Comparison of ENCODE assay signal across 8 mouse cellular contexts in the genomic region with DNA sequence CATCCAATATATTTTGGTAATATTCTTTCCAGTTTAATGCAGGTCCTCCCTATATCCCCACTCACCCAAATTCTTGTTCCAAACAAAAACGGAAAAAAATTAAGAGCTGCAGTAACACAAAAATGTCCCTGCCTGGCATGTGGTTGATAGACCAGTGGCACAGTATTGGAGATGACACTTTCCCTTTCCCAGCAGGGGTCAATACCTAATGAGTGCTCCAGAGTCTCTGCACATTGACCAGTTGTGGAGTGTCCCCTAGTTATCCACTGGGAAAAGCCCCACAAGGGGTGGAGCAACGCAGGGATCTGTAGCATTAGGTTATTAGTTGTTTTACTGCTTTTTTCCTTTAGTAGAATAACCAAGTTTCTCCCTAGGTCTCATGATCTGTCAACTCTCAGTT. TPM values are rescaled to one million over a fixed set of nuclear protein-coding genes. Genes with fewer than 3 reads are reported as not detected.
A peak's percentile ranks its signal among the peaks of the same experiment; 100 is the strongest.
DNase-seq lines count a peak whose midpoint lies in the region; ATAC-seq and TF ChIP-seq lines count a peak whose summit lies in the region.

No protein-coding gene starts in this region.

- 29% methylated on average over 2 of the region's 2 CpGs for WGBS in heart, postnatal 0 days
- 42% methylated on average over 2 of the region's 2 CpGs for WGBS in liver, postnatal 0 days (ENCODE audit: insufficient replicate concordance)

- no peak for TF ChIP-seq POLR2A in ES-Bruce4 (IDR thresholded peaks at IDR 0.05; ENCODE audit: insufficient read depth, low read length)

- H3K4me3 ChIP-seq in ES-Bruce4 (ENCODE audit: low read depth, low read length), result no peak overlapping the region
- H3K4me3 ChIP-seq in heart, postnatal 0 days (ENCODE audit: low read depth, low read length), result peak overlapping the region; percentile 62
- peak overlapping the region; percentile 55 for H3K4me3 ChIP-seq in liver, postnatal 0 days (ENCODE audit: low read depth, low read length)

- TF ChIP-seq CTCF in ES-Bruce4 (IDR thresholded peaks at IDR 0.05; ENCODE audit: low read depth, low read length), result no peak
- no peak for TF ChIP-seq CTCF in heart, postnatal 0 days (IDR thresholded peaks at IDR 0.05; ENCODE audit: low read depth)
- TF ChIP-seq CTCF in liver, postnatal 0 days (IDR thresholded peaks at IDR 0.05; ENCODE audit: low read depth), result no peak

- no peaks in the 10 kb centered on the region for H3K27me3 ChIP-seq in ES-Bruce4 (ENCODE audit: control insufficient read depth, insufficient read depth, low read length, poor library complexity, severe bottlenecking)
- H3K27me3 ChIP-seq in heart, postnatal 0 days (ENCODE audit: control insufficient read depth, insufficient read depth, low read length), result no peaks in the 10 kb centered on the region
- no peaks in the 10 kb centered on the region for H3K27me3 ChIP-seq in liver, postnatal 0 days (ENCODE audit: insufficient read depth, low read length)

- no peak overlapping the region for H3K27ac ChIP-seq in ES-Bruce4 (ENCODE audit: insufficient read depth, low read length)
- H3K27ac ChIP-seq in heart, postnatal 0 days (ENCODE audit: low read depth), result no peak overlapping the region
- H3K27ac ChIP-seq in liver, postnatal 0 days (ENCODE audit: low read depth), result no peak overlapping the region

- peaks cover 40% of the 10 kb centered on the region for H3K36me3 ChIP-seq in ES-Bruce4 (ENCODE audit: control insufficient read depth, insufficient read depth, low read length, poor library complexity, severe bottlenecking)
- peaks cover 37% of the 10 kb centered on the region for H3K36me3 ChIP-seq in heart, postnatal 0 days (replicated peaks; ENCODE audit: control insufficient read depth, insufficient read depth, low read length)
- peaks cover 17% of the 10 kb centered on the region for H3K36me3 ChIP-seq in liver, postnatal 0 days (replicated peaks; ENCODE audit: insufficient read depth, low read length)

- H3K9me3 ChIP-seq in ES-Bruce4 (replicated peaks; ENCODE audit: control insufficient read depth, insufficient read depth, low read length, poor library complexity, severe bottlenecking), result no peaks in the 10 kb centered on the region
- H3K9me3 ChIP-seq in heart, postnatal 0 days (replicated peaks; ENCODE audit: control insufficient read depth, low read length), result no peaks in the 10 kb centered on the region
- no peaks in the 10 kb centered on the region for H3K9me3 ChIP-seq in liver, postnatal 0 days (ENCODE audit: low read length)

- H3K4me2 ChIP-seq in heart, postnatal 0 days (ENCODE audit: low read depth, low read length), result peak overlapping the region; percentile 74
- peak overlapping the region; percentile 76 for H3K4me2 ChIP-seq in liver, postnatal 0 days (ENCODE audit: low read depth, low read length)

- peak overlapping the region; percentile 40; the same call in 1 of the 2 replicates for H3K9ac ChIP-seq in ES-Bruce4 (ENCODE audit: low read depth, poor library complexity, severe bottlenecking)
- H3K9ac ChIP-seq in heart, postnatal 0 days (replicated peaks; ENCODE audit: low read depth, low read length), result peak overlapping the region; percentile 46
- H3K9ac ChIP-seq in liver, postnatal 0 days (replicated peaks), result peak overlapping the region; percentile 62

- no peak for TF ChIP-seq EP300 in ES-Bruce4 (IDR thresholded peaks at IDR 0.05; ENCODE audit: insufficient read depth, low read depth, low read length)
- no peak for TF ChIP-seq EP300 in heart, postnatal 0 days (IDR thresholded peaks at IDR 0.05; ENCODE audit: low read depth)
- no peak for TF ChIP-seq EP300 in liver, postnatal 0 days (IDR thresholded peaks at IDR 0.05; ENCODE audit: low read depth)

- DNase-seq in embryo, embryonic 11 days, result peak; percentile 2
- DNase-seq in embryo, embryonic 10.5 days (ENCODE audit: low spot score), result no peak
- DNase-seq in heart, postnatal 0 days (ENCODE audit: low spot score), result no peak
- no peak for DNase-seq in liver, postnatal 0 days
- DNase-seq in adrenal gland, adult 18-20 months (ENCODE audit: low spot score in 2 of 2), result no peak
- no peak for DNase-seq in layer of hippocampus, adult 9-11 months
- no peak for DNase-seq in left cerebral cortex, postnatal 10 days (ENCODE audit: extremely low spot score in 1 of 2, low spot score in 2 of 2)

- peaks cover 3% of the 10 kb centered on the region for H3K4me1 ChIP-seq in ES-Bruce4 (ENCODE audit: control insufficient read depth, insufficient read depth, low read length)
- peaks cover 5% of the 10 kb centered on the region; the same call in 1 of the 2 replicates for H3K4me1 ChIP-seq in heart, postnatal 0 days (ENCODE audit: control insufficient read depth, insufficient read depth)
- H3K4me1 ChIP-seq in liver, postnatal 0 days (ENCODE audit: insufficient read depth), result peaks cover 9% of the 10 kb centered on the region

- intact Hi-C loops in left cerebral cortex, postnatal 10 days (cut with DNase I), result loop anchor here (5.0 kb wide), 1 partner anchor 1041 kb away; no protein-coding TSS in a partner anchor

- no peak for ATAC-seq in heart, postnatal 0 days (ENCODE audit: insufficient read depth, low read depth)
- peak; percentile 46 for ATAC-seq in liver, postnatal 0 days

RNA-seq across cellular contexts. Expression of a gene that starts 30.6 kb away (rescaled TPM):
- 320 and 348 TPM in 2 replicates for polyA plus RNA-seq in ES-Bruce4 (2011; ENCODE audit: insufficient read depth, insufficient read length, low read depth, missing spikeins)
- total RNA-seq in heart, postnatal 0 days (2014; rRNA removed; ENCODE audit: low replicate concordance), result 48.7 and 55.0 TPM in 2 replicates
- polyA plus RNA-seq in heart, postnatal 0 days (2015; fragmentation: Nextera tagmentation; extraction: Ambion mirVana), result 34.5 and 38.6 TPM in 2 replicates
- 25.6 and 29.6 TPM in 2 replicates for polyA plus RNA-seq in liver, postnatal 0 days (2015; fragmentation: Nextera tagmentation; extraction: Ambion mirVana)
- total RNA-seq in adrenal gland, adult 18-20 months (2021), result 10 to 100 TPM; 68.9 to 84.2 TPM
- 10 to 100 TPM; 82.0 to 83.0 TPM for total RNA-seq in left cerebral cortex, postnatal 10 days (2021)

RNA-seq across cellular contexts. Expression of a gene that starts 30.7 kb away (rescaled TPM):
- polyA plus RNA-seq in ES-Bruce4 (2011; ENCODE audit: insufficient read depth, insufficient read length, low read depth, missing spikeins), result 58.0 and 63.9 TPM in 2 replicates
- total RNA-seq in heart, postnatal 0 days (2014; rRNA removed; ENCODE audit: low replicate concordance), result 1.9 and 2.5 TPM in 2 replicates
- 20.9 and 23.0 TPM in 2 replicates for polyA plus RNA-seq in heart, postnatal 0 days (2015; fragmentation: Nextera tagmentation; extraction: Ambion mirVana)
- 14.1 and 14.5 TPM in 2 replicates for polyA plus RNA-seq in liver, postnatal 0 days (2015; fragmentation: Nextera tagmentation; extraction: Ambion mirVana)
- total RNA-seq in adrenal gland, adult 18-20 months (2021), result 10 to 100 TPM in 1 of 2 experiments, 1 to 10 TPM in 1; 8.3 to 10.6 TPM
- total RNA-seq in left cerebral cortex, postnatal 10 days (2021), result 10 to 100 TPM; 10.1 to 11.8 TPM

RNA-seq across cellular contexts. Expression of a gene that starts 41.5 kb away (rescaled TPM):
- polyA plus RNA-seq in ES-Bruce4 (2011; ENCODE audit: insufficient read depth, insufficient read length, low read depth, missing spikeins), result 141 and 161 TPM in 2 replicates
- total RNA-seq in heart, postnatal 0 days (2014; rRNA removed; ENCODE audit: low replicate concordance), result 30.3 and 32.7 TPM in 2 replicates
- 8.4 and 8.8 TPM in 2 replicates for polyA plus RNA-seq in heart, postnatal 0 days (2015; fragmentation: Nextera tagmentation; extraction: Ambion mirVana)
- polyA plus RNA-seq in liver, postnatal 0 days (2015; fragmentation: Nextera tagmentation; extraction: Ambion mirVana), result 5.1 and 5.3 TPM in 2 replicates
- 10 to 100 TPM; 37.6 to 46.8 TPM for total RNA-seq in adrenal gland, adult 18-20 months (2021)
- 10 to 100 TPM; 44.9 to 45.8 TPM for total RNA-seq in left cerebral cortex, postnatal 10 days (2021)
